Mouse (Mus musculus) limb, embryonic 11.5 days (tissue): ENCODE data around the gene Gcm1. TPM values are rescaled to one million over a fixed set of nuclear protein-coding genes. Genes with fewer than 3 reads are reported as not detected.
A peak's percentile ranks its signal among the peaks of the same experiment; 100 is the strongest.

Source experiments
- ATAC-seq: fragments of 200-750 bp; cut with Nextera tagmentation; 2 replicates; pipeline ENCODE4 v1.8.0; 2017; ENCODE audit warnings: low read depth; ENCODE audit not compliant: insufficient number of reproducible peaks, low FRiP score, low TSS enrichment
- DNase-seq: peaks from one replicate; pipeline ENCODE4 v3.0.0-alpha.2; 2015; ENCODE audit warnings: low spot score
- H3K27ac ChIP-seq: fragments of 300-500 bp; sonication (generic); replicated peaks from 2 replicates; pipeline ENCODE4 v1.5.1; 2014; ENCODE audit warnings: low read depth, mild to moderate bottlenecking, low read length
- H3K27me3 ChIP-seq: fragments of 300-500 bp; sonication (generic); 2 replicates; pipeline ENCODE4 v1.6.1; 2014; ENCODE audit warnings: mild to moderate bottlenecking, low read length, mixed read lengths; ENCODE audit not compliant: control insufficient read depth, insufficient read depth
- H3K36me3 ChIP-seq: fragments of 300-500 bp; sonication (generic); 2 replicates; pipeline ENCODE4 v1.6.1; 2014; ENCODE audit warnings: mild to moderate bottlenecking, low read length, moderate library complexity, mixed read lengths; ENCODE audit not compliant: control insufficient read depth, insufficient read depth
- H3K4me1 ChIP-seq: fragments of 300-500 bp; sonication (generic); 2 replicates; pipeline ENCODE4 v1.6.1; 2014; ENCODE audit warnings: low read length, mixed read lengths; ENCODE audit not compliant: control insufficient read depth, insufficient read depth
- H3K4me2 ChIP-seq: fragments of 300-500 bp; sonication (generic); 2 replicates; pipeline ENCODE4 v1.6.1; 2014; ENCODE audit warnings: low read depth, mild to moderate bottlenecking, moderate library complexity; ENCODE audit not compliant: severe bottlenecking
- H3K4me3 ChIP-seq: fragments of 300-500 bp; sonication (generic); 2 replicates; pipeline ENCODE4 v1.5.1; 2014; ENCODE audit warnings: low read depth, low read length
- H3K9ac ChIP-seq: fragments of 300-500 bp; sonication (generic); 2 replicates; pipeline ENCODE4 v1.6.1; 2014; ENCODE audit warnings: mild to moderate bottlenecking, low read length
- H3K9me3 ChIP-seq: fragments of 300-500 bp; sonication (generic); 2 replicates; pipeline ENCODE4 v1.6.1; 2016; ENCODE audit warnings: low read length; ENCODE audit not compliant: control insufficient read depth
- WGBS: fragments of 180-500 bp; shearing (Covaris S2); extraction: QIAGEN DNeasy Blood & Tissue Kit; methylation state at CpG from one replicate; pipeline ENCODE4 v1.1.7; 2014; 5-methylcytosine and 5-hydroxymethylcytosine counted together
- polyA plus RNA-seq: library from polyadenylated mRNA; unstranded; fragments of >200 nt; fragmentation: Nextera tagmentation; extraction: Ambion mirVana; gene quantifications from 2 replicates; pipeline ENCODE4 v1.2.1, GENCODE M21; 2014

Gene Gcm1
- polyA plus RNA-seq, 1 experiment from 2014 or later, result 0.25 TPM

- WGBS, result 88% methylated on average over 10 of the region's 10 CpGs
- Histone ChIP-seq H3K9ac (no peak overlapping the region), H3K9me3 (no peaks in the 10 kb centered on the region), H3K27ac (no peak overlapping the region), H3K4me3 (no peak overlapping the region), H3K4me2 (no peak overlapping the region), H3K4me1 (no peaks in the 10 kb centered on the region), H3K36me3 (no peaks in the 10 kb centered on the region), H3K27me3 (no peaks in the 10 kb centered on the region)
- ATAC-seq, result no peak
- no peak for DNase-seq
Measured at GRCm38 (mm10) chr9:78030835-78031456, 20.8 kb upstream of the Gcm1 start.

GRCm38 (mm10) chr9:78032930-78033329, 18.8 kb upstream of the Gcm1 start:
- Histone ChIP-seq H3K9ac (no peak overlapping the region), H3K4me1 (no peaks in the 10 kb centered on the region), H3K9me3 (no peaks in the 10 kb centered on the region), H3K36me3 (no peaks in the 10 kb centered on the region), H3K4me2 (no peak overlapping the region), H3K4me3 (no peak overlapping the region), H3K27me3 (no peaks in the 10 kb centered on the region), H3K27ac (no peak overlapping the region)
- ATAC-seq (no peak), DNase-seq (no peak)
- whole genome bisulfite sequencing, result 97% methylated on average over 4 of the region's 4 CpGs

- no peak for DNase-seq
- ATAC-seq, result no peak
- no peak overlapping the region for H3K9ac ChIP-seq
- 82% methylated on average over 5 of the region's 5 CpGs for WGBS
- no peaks in the 10 kb centered on the region for H3K4me1 ChIP-seq
- no peaks in the 10 kb centered on the region for H3K9me3 ChIP-seq
- H3K27ac ChIP-seq, result no peak overlapping the region
- H3K4me2 ChIP-seq, result no peak overlapping the region
- no peaks in the 10 kb centered on the region for H3K27me3 ChIP-seq
- no peaks in the 10 kb centered on the region for H3K36me3 ChIP-seq
- H3K4me3 ChIP-seq, result no peak overlapping the region
Measured at GRCm38 (mm10) chr9:78035296-78035695, 16.4 kb upstream of the Gcm1 start.

GRCm38 (mm10) chr9:78035831-78036230, 15.9 kb upstream of the Gcm1 start:
- H3K4me3 ChIP-seq, result no peak overlapping the region
- H3K4me1 ChIP-seq, result no peaks in the 10 kb centered on the region
- ATAC-seq, result no peak
- no peak for DNase-seq
- 86% methylated on average over 8 of the region's 8 CpGs for WGBS
- H3K9ac ChIP-seq, result no peak overlapping the region
- H3K36me3 ChIP-seq, result no peaks in the 10 kb centered on the region
- H3K27me3 ChIP-seq, result no peaks in the 10 kb centered on the region
- H3K9me3 ChIP-seq, result no peaks in the 10 kb centered on the region
- H3K27ac ChIP-seq, result no peak overlapping the region
- no peak overlapping the region for H3K4me2 ChIP-seq

GRCm38 (mm10) chr9:78038755-78039489, 12.8 kb upstream of the Gcm1 start:
- peak; percentile 91 for DNase-seq
- Histone ChIP-seq H3K4me3 (no peak overlapping the region), H3K27me3 (no peaks in the 10 kb centered on the region), H3K9ac (no peak overlapping the region), H3K9me3 (no peaks in the 10 kb centered on the region), H3K36me3 (no peaks in the 10 kb centered on the region), H3K27ac (no peak overlapping the region), H3K4me2 (no peak overlapping the region), H3K4me1 (no peaks in the 10 kb centered on the region)
- 37% methylated on average over 18 of the region's 18 CpGs for WGBS
- ATAC-seq, result no peak

- Histone ChIP-seq H3K9me3 (no peaks in the 10 kb centered on the region), H3K4me1 (no peaks in the 10 kb centered on the region; the same call in 1 of the 2 replicates), H3K36me3 (no peaks in the 10 kb centered on the region), H3K9ac (no peak overlapping the region), H3K27ac (no peak overlapping the region), H3K4me2 (no peak overlapping the region), H3K4me3 (no peak overlapping the region), H3K27me3 (no peaks in the 10 kb centered on the region)
- ATAC-seq (no peak), DNase-seq (no peak)
- 75% methylated on average over 6 of the region's 6 CpGs for WGBS
Measured at GRCm38 (mm10) chr9:78045171-78045570, 6.6 kb upstream of the Gcm1 start.

- no peaks in the 10 kb centered on the region for H3K36me3 ChIP-seq
- no peak overlapping the region for H3K4me3 ChIP-seq
- peaks cover 5% of the 10 kb centered on the region; the same call in 1 of the 2 replicates for H3K4me1 ChIP-seq
- H3K27ac ChIP-seq, result no peak overlapping the region
- ATAC-seq (no peak), DNase-seq (no peak)
- H3K9me3 ChIP-seq, result no peaks in the 10 kb centered on the region
- H3K27me3 ChIP-seq, result no peaks in the 10 kb centered on the region
- H3K9ac ChIP-seq, result no peak overlapping the region
- no peak overlapping the region for H3K4me2 ChIP-seq
- 58% methylated on average over 20 of the region's 20 CpGs for WGBS
Measured at GRCm38 (mm10) chr9:78046755-78047154, 5.0 kb upstream of the Gcm1 start.

GRCm38 (mm10) chr9:78050452-78050970, 1.2 kb upstream of the Gcm1 start:
- WGBS, result 43% methylated on average over 5 of the region's 5 CpGs
- no peak overlapping the region for H3K4me2 ChIP-seq
- no peak for DNase-seq

More at GRCm38 (mm10) chr9:78050452-78050970, 1.2 kb upstream of the Gcm1 start:
- Histone ChIP-seq H3K27me3 (no peaks in the 10 kb centered on the region), H3K9me3 (no peaks in the 10 kb centered on the region), H3K4me3 (no peak overlapping the region), H3K9ac (no peak overlapping the region), H3K36me3 (no peaks in the 10 kb centered on the region), H3K4me1 (peaks cover 5% of the 10 kb centered on the region; the same call in 1 of the 2 replicates), H3K27ac (no peak overlapping the region)
- no peak for ATAC-seq
